Mouse (Mus musculus) G1E (cell line): ENCODE data around the gene Fcgrt. TPM values are rescaled to one million over a fixed set of nuclear protein-coding genes. Genes with fewer than 3 reads are reported as not detected.
A peak's percentile ranks its signal among the peaks of the same experiment; 100 is the strongest.
"Not testable (repeated sequence)": the region's sequence is repeated elsewhere in the genome, so short reads cannot be mapped to it uniquely, and the experiment has no call there.

ENCODE experiments used
- ATAC-seq: 2 replicates; pipeline ENCODE4 v1.8.0; 2016; ENCODE audit warnings: mild to moderate bottlenecking; ENCODE audit not compliant: insufficient number of reproducible peaks, poor library complexity, low FRiP score, severe bottlenecking; ENCODE audit errors: extremely low read depth
- DNase-seq: peaks from one replicate; pipeline ENCODE4 v3.0.0; 2012; ENCODE audit warnings: low spot score
- H3K27me3 ChIP-seq: 2 replicates; pipeline ENCODE4 v1.6.1; 2012; ENCODE audit warnings: mild to moderate bottlenecking, low read length, inconsistent platforms; ENCODE audit not compliant: insufficient read depth
- H3K36me3 ChIP-seq: replicated peaks from 2 replicates; pipeline ENCODE3; 2012; ENCODE audit warnings: mild to moderate bottlenecking, inconsistent platforms
- H3K4me1 ChIP-seq: 2 replicates; pipeline ENCODE4 v1.6.1; 2012; ENCODE audit warnings: low read depth, low read length, inconsistent platforms, mixed read lengths; ENCODE audit not compliant: insufficient read depth
- H3K4me3 ChIP-seq: 2 replicates; pipeline ENCODE4 v1.5.1; 2012; ENCODE audit warnings: low read depth, mild to moderate bottlenecking, inconsistent platforms, low read length, moderate library complexity, mixed read lengths
- H3K9me3 ChIP-seq: replicated peaks from 2 replicates; pipeline ENCODE4 v1.6.1; 2012; ENCODE audit warnings: inconsistent platforms
- CTCF ChIP-seq: IDR thresholded peaks from 2 replicates; pipeline ENCODE4 v1.5.1; 2012; ENCODE audit warnings: low read depth, low read length, inconsistent platforms, mixed read lengths
- GATA1 ChIP-seq: IDR thresholded peaks from 2 replicates; pipeline ENCODE4 v1.6.1; 2012; ENCODE audit warnings: borderline replicate concordance, low read length, inconsistent platforms, mixed read lengths
- GATA2 ChIP-seq: IDR thresholded peaks from 2 replicates; pipeline ENCODE4 v1.6.1; 2012; ENCODE audit warnings: low read depth, low read length, inconsistent platforms, borderline replicate concordance
- POLR2AphosphoS5 ChIP-seq: IDR thresholded peaks from 2 replicates; pipeline ENCODE4 v1.6.1; 2012; ENCODE audit warnings: low read depth, low read length, inconsistent platforms; ENCODE audit not compliant: insufficient replicate concordance
- TAL1 ChIP-seq: conservative IDR thresholded peaks from 2 replicates; pipeline ENCODE4 v1.6.1; 2012; ENCODE audit warnings: low read depth, low read length, inconsistent platforms, mixed read lengths
- polyA plus RNA-seq: library from polyadenylated mRNA; stranded (reverse); fragments of >175 nt; gene quantifications from 2 replicates; pipeline ENCODE4 v1.2.3, GENCODE M21; 2012
- total RNA-seq, 2 experiments: library from RNA; stranded (forward) in 1 of 2; stranded (reverse) in 1 of 2; fragments of 200-1000 nt in 1 of 2; fragments of >200 nt in 1 of 2; fragmentation: Nextera tagmentation in 1 of 2; gene quantifications; 2 replicates each; pipeline ENCODE4 v1.2.3; 2014 to 2017

Fcgrt gene
- total and polyA plus RNA-seq, 3 experiments: not detected

DNA sequence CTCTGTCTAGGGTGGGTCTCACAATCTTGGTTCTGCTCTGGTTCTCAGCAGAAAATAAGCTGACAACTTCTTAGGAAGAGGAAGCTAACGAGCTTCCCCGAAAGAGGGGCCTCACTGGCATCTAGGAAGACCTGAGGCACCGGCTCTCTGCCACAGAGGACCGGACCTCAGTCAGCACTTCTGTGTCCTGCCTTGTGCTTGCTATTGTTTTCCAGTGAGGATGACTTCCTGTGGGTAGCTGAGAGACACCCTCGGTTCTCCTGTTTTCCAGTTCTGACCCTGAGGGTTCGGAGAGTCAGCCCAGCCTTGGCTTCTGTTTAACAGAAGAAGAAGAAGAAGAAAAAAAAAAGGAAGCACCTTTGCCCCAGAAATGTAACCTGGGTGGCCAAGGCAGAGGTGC lies 6.2 kb downstream of the Fcgrt start:
- no peaks in the 10 kb centered on the region for H3K9me3 ChIP-seq
- no peak overlapping the region for H3K4me3 ChIP-seq
- no peaks in the 10 kb centered on the region for H3K36me3 ChIP-seq
- H3K4me1 ChIP-seq: peaks cover 34% of the 10 kb centered on the region
- H3K27me3 ChIP-seq: peaks cover 31% of the 10 kb centered on the region
- no peak for TF ChIP-seq TAL1
- TF ChIP-seq CTCF: no peak
- no peak for TF ChIP-seq GATA2
- TF ChIP-seq POLR2AphosphoS5: no peak
- no peak for TF ChIP-seq GATA1
- ATAC-seq (no peak), DNase-seq (peak; percentile 25)

DNA sequence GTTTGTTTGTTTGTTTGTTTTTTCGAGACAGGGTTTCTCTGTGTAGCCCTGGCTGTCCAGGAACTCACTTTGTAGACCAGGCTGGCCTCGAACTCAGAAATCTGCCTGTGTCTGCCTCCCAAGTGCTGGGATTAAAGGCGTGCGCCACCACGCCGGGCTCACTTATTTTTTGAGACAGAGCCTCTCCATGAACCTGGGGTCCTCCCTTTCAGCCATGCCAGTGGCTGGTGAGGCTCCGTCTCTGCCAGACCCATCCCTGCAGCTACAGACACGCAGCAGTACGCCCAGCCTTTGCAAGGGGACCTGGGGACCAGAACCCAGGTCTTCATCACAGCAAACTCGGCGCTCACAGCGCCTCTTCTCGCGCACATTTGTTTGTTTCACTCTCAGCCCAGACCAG lies 7.7 kb downstream of the Fcgrt start:
- ATAC-seq, H3K36me3 ChIP-seq, DNase-seq, H3K4me3 ChIP-seq, H3K9me3 ChIP-seq: not testable (repeated sequence)
- Histone ChIP-seq H3K4me1 (peaks cover 46% of the 10 kb centered on the region), H3K27me3 (peaks cover 30% of the 10 kb centered on the region)

DNA sequence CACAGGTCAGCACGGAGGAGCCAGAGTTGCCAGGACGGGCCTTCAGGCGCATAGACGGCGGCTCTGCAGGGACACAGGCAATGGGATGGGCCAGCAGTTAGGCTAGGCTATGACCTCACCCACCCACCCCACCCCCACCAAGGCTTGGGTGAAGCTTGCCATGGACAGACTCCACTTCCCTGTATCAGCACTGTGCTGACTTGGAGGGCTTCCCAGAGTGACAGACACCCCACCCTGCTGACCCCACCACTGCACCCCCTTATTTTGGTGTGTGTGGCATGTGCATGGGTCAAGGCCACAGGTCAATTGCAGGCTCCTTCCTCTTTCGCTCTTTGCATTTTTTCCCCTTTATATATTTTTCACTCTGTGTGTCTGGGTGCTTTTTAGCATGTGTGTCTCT lies 8.3 kb downstream of the Fcgrt start:
- TF ChIP-seq POLR2AphosphoS5 (no peak), CTCF (no peak), GATA1 (no peak), TAL1 (no peak), GATA2 (no peak)
- peaks cover 50% of the 10 kb centered on the region for H3K4me1 ChIP-seq
- peaks cover 32% of the 10 kb centered on the region for H3K27me3 ChIP-seq
- ATAC-seq: no peak
- H3K36me3 ChIP-seq: no peaks in the 10 kb centered on the region
- H3K4me3 ChIP-seq: no peak overlapping the region
- no peaks in the 10 kb centered on the region for H3K9me3 ChIP-seq
- DNase-seq: no peak

DNA sequence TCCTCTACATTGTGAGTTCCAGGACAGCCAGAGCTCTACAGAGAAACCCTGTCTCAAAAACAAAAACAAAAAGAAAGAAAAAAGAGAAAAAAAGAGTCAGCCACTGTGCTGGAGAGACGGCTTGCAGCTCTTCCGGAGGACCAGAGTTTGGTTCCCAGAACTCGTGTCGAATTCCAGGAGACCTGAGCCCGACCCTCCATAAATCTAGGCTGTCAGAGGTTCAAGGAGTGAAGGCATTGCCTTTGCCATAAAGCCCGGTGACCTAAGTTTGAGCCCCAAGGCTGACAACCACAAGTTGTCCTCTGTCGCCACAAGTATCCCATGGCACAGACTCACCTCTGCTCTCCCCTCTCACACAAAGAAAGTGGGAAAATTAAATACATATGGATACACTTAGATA lies 9.5 kb downstream of the Fcgrt start:
- no peaks in the 10 kb centered on the region for H3K36me3 ChIP-seq
- H3K4me3 ChIP-seq: no peak overlapping the region
- peaks cover 54% of the 10 kb centered on the region for H3K4me1 ChIP-seq
- no peaks in the 10 kb centered on the region for H3K9me3 ChIP-seq
- H3K27me3 ChIP-seq: peaks cover 32% of the 10 kb centered on the region
- no peak for TF ChIP-seq POLR2AphosphoS5
- no peak for TF ChIP-seq CTCF
- TF ChIP-seq GATA1: no peak
- no peak for TF ChIP-seq TAL1
- no peak for TF ChIP-seq GATA2
- ATAC-seq (no peak), DNase-seq (no peak)

DNA sequence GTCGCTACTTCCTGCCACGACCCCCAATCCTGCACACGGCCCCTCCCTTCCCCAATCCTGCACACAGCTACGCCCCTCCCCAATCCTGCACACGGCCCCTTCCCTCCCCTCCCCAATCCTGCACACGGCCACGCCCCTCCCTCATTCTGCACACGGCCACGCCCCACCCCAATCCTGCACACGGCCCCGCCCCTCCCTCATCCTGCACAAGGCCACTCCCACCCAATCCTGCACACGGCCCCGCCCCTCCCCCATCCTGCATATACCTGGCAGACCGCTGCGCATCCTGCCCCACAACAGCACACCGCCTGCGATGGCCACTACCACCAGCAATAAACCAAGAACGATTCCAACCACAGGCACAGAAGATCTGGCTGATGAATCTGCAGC lies 10.1 kb downstream of the Fcgrt start:
- Histone ChIP-seq H3K9me3 (no peaks in the 10 kb centered on the region), H3K27me3 (peaks cover 33% of the 10 kb centered on the region), H3K4me1 (peaks cover 51% of the 10 kb centered on the region), H3K36me3 (no peaks in the 10 kb centered on the region), H3K4me3 (no peak overlapping the region)
- ATAC-seq: no peak
- no peak for DNase-seq
- TF ChIP-seq TAL1 (no peak), GATA2 (no peak), GATA1 (no peak), POLR2AphosphoS5 (no peak), CTCF (no peak)

DNA sequence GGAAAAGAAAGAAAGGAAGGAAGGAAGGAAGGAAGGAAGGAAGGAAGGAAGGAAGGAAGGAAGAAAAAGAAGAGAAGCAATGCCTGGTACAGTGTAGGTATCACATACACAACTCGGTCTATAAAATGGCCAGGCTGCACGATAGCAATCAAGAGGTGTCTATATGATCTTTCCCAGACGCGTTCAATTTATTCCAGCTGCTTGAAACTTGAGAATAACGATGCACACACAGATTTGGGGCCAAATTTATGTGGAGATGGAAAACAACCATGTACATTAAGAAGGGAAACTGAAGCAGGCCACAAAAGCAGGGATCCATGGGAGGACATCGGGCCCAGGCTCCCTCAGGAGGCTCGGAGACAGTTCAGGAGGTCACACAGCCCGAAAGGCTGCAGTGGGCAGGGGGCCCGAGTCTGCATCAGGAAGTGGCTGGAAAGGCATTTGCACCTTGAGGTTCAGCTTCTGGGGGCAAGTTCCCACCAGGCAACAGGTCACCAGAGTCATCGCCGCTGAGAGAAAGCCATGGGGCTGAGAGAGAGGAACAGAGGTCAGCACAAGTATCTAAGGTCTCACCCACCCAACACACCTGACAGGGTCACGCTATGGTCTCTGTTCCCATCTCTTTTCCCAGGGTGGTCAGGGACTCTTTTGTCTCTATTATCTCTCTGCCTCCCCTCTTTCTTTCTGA lies 10.7 kb downstream of the Fcgrt start:
- Histone ChIP-seq H3K4me1 (peaks cover 52% of the 10 kb centered on the region), H3K36me3 (no peaks in the 10 kb centered on the region)

DNA sequence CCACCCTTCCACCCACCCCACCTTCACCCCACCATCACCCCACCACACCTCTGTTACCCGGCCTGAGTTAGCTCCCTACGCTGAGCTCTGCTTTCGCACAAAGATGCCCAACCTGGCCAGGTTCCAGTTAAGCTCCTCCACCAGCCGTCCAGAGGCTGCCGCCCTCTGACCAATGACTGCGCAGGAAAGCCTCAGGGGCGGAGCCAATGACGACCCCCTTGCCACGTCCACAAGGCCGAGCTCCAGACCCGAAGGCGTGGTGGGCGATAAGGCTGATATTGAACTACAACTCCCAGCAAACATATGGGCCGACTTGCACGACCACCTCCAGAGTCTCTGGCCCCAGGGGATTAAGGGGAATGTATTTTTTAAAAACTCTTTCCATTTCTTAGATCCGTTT lies 11.6 kb downstream of the Fcgrt start, which contains the start of gene Rcn3:
Rcn3 (minus strand) TSS at position 174 of the 400 bp plus-strand sequence.
- ATAC-seq (no peak), DNase-seq (peak; percentile 40)
- Histone ChIP-seq H3K36me3 (no peaks in the 10 kb centered on the region), H3K9me3 (no peaks in the 10 kb centered on the region), H3K4me1 (peaks cover 46% of the 10 kb centered on the region), H3K4me3 (peak within 1 kb of the TSS; percentile 56; the same call in 1 of the 2 replicates), H3K27me3 (peaks cover 44% of the 10 kb centered on the region)
- TF ChIP-seq CTCF (no peak), GATA1 (no peak), POLR2AphosphoS5 (no peak)

More for the DNA sequence above, 10.7 kb downstream of the Fcgrt start:
- no peak overlapping the region for H3K4me3 ChIP-seq
- no peaks in the 10 kb centered on the region for H3K9me3 ChIP-seq
- H3K27me3 ChIP-seq: peaks cover 36% of the 10 kb centered on the region
- ATAC-seq: no peak
- DNase-seq: no peak
- no peak for TF ChIP-seq GATA1
- no peak for TF ChIP-seq POLR2AphosphoS5
- TF ChIP-seq TAL1: no peak
- TF ChIP-seq CTCF: no peak
